Mouse (Mus musculus) lung, embryonic 15.5 days (tissue): ENCODE measurements around the gene Spon2. TPM values are rescaled to one million over a fixed set of nuclear protein-coding genes. Genes with fewer than 3 reads are reported as not detected.

Source experiments
- ATAC-seq: fragments of 200-750 bp; cut with Nextera tagmentation; 2 replicates; pipeline ENCODE4 v1.8.0; 2017; ENCODE audit warnings: moderate number of reproducible peaks, borderline replicate concordance; ENCODE audit not compliant: low FRiP score, low TSS enrichment; ENCODE audit errors: extremely low read depth
- H3K27ac ChIP-seq: fragments of 300-500 bp; sonication (generic); 2 replicates; pipeline ENCODE4 v1.5.1; 2015; ENCODE audit warnings: moderate library complexity, mild to moderate bottlenecking, inconsistent platforms
- H3K27me3 ChIP-seq: fragments of 300-500 bp; sonication (generic); 2 replicates; pipeline ENCODE4 v1.6.1; 2015; ENCODE audit warnings: inconsistent platforms
- H3K36me3 ChIP-seq: fragments of 300-500 bp; sonication (generic); 2 replicates; pipeline ENCODE4 v1.6.1; 2015; ENCODE audit warnings: inconsistent platforms
- H3K4me1 ChIP-seq: fragments of 300-500 bp; sonication (generic); 2 replicates; pipeline ENCODE4 v1.6.1; 2015; ENCODE audit warnings: inconsistent platforms
- H3K4me2 ChIP-seq: fragments of 300-500 bp; sonication (generic); 2 replicates; pipeline ENCODE4 v1.6.1; 2015; ENCODE audit warnings: inconsistent platforms, mild to moderate bottlenecking, moderate library complexity
- H3K4me3 ChIP-seq: fragments of 300-500 bp; sonication (generic); 2 replicates; pipeline ENCODE4 v1.5.1; 2015; ENCODE audit warnings: mild to moderate bottlenecking, inconsistent platforms
- H3K9ac ChIP-seq: fragments of 300-500 bp; sonication (generic); 2 replicates; pipeline ENCODE4 v1.6.1; 2015; ENCODE audit warnings: inconsistent platforms
- H3K9me3 ChIP-seq: fragments of 300-500 bp; sonication (generic); 2 replicates; pipeline ENCODE4 v1.6.1; 2016; ENCODE audit warnings: inconsistent platforms
- WGBS: fragments of 180-500 bp; shearing (Covaris S2); methylation state at CpG from one replicate; pipeline ENCODE4 v1.1.7; 2015; 5-methylcytosine and 5-hydroxymethylcytosine counted together
- polyA plus RNA-seq: library from polyadenylated mRNA; unstranded; fragments of >200 nt; fragmentation: Nextera tagmentation; extraction: Ambion mirVana; gene quantifications from 2 replicates; pipeline ENCODE4 v1.2.1, GENCODE M21; 2015

Gene Spon2
- polyA plus RNA-seq, 1 experiment from 2014 or later = 26.4 TPM

- no peak overlapping the region for H3K27ac ChIP-seq
- no peaks in the 10 kb centered on the region for H3K27me3 ChIP-seq
- H3K9me3 ChIP-seq = no peaks in the 10 kb centered on the region
- H3K4me2 ChIP-seq = no peak overlapping the region
- H3K4me3 ChIP-seq = no peak overlapping the region
- H3K4me1 ChIP-seq = peaks cover 10% of the 10 kb centered on the region
- 8% methylated on average over 7 of the region's 7 CpGs for WGBS
- no peaks in the 10 kb centered on the region for H3K36me3 ChIP-seq
- ATAC-seq = no peak
- H3K9ac ChIP-seq = no peak overlapping the region
Observed at GRCm38 (mm10) chr5:33193567-33193966, 24.7 kb downstream of the Spon2 start.

Other genes starting within 250 kb of the Spon2 start
- 455 TPM in 2 replicates for gene Ywhah, start 199.6 kb downstream of the Spon2 start, polyA plus RNA-seq
- gene Slc5a1, start 114.2 kb downstream of the Spon2 start, polyA plus RNA-seq = 0.14 and 0.22 TPM in 2 replicates
- 351 and 372 TPM in 2 replicates for gene Ctbp1, start 56.5 kb upstream of the Spon2 start, polyA plus RNA-seq
- 124 and 130 TPM in 2 replicates for gene Maea, start 117.1 kb upstream of the Spon2 start, polyA plus RNA-seq
- 7.4 and 8.5 TPM in 2 replicates for gene Uvssa, start 160.1 kb upstream of the Spon2 start, polyA plus RNA-seq
- not detected in 2 replicates for gene Nkx1-1, start 215.5 kb upstream of the Spon2 start, polyA plus RNA-seq